Comparison of ENCODE assay signal across 8 mouse cellular contexts in the genomic region with DNA sequence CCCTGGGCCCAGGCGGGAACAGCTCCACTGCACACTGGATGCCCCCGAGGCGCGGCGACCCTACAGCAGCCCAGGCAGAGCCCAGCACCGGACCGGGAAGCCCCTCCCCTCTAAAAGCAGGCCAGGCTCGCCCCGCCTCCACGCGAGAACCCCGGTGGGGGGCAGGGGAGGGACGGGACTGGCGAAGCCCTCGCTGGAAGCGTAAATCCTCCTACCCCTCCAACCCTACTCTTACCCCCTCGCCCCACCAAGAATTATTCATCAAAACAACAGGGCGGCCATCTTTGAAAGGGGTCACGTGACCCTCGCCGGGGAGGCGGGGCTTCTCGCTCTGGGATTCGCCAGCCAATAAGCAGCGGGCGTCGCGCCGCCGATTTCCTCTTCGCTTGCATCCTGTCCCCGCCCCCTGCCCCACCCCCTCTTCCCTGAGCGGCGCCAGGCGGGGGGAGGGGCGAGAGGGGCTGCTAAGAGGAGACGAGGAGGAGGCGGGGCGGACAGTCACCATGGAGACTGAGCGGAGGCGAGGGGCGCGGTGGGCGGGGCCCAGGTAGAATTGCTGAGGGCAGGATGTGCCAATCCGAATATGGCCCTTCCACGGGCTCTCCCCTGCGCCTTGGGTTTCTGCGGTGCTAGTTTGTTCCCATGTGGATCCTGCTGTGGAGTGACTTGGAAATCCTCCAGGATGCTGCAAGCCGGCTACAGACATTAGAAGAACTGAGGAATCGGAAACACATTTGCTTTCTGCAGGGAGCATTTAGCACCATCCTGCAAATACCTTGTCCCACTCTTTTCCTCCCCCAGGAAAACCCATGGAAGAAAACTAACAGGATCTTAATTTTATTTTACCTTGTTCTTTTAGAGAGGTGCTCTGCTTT. TPM values are rescaled to one million over a fixed set of nuclear protein-coding genes. Genes with fewer than 3 reads are reported as not detected.
DNase-seq lines count a peak whose midpoint lies in the region; ATAC-seq and TF ChIP-seq lines count a peak whose summit lies in the region.

Gene Ube4b, minus strand, starts transcription at position 425 of the 875 bp plus-strand sequence.

- H3K4me3 ChIP-seq in cortical plate, adult 2 months (ENCODE audit: insufficient read depth, low read length) = peak within 1 kb of the TSS; percentile 74

- peaks cover 5% of the 10 kb centered on the region for H3K4me1 ChIP-seq in cortical plate, adult 2 months (ENCODE audit: control insufficient read depth, insufficient read depth, low read length)

- no peak for TF ChIP-seq CTCF in cortical plate, adult 2 months (IDR thresholded peaks at IDR 0.05; ENCODE audit: extremely low read depth, insufficient read depth, low read length)

- TF ChIP-seq POLR2A in cortical plate, adult 2 months (IDR thresholded peaks at IDR 0.05; ENCODE audit: extremely low read depth, insufficient read depth, low read length) = peak; percentile 70

- DNase-seq in gastrocnemius, postnatal 10 days = peak; percentile 98
- peak; percentile 99 for DNase-seq in induced T-regulatory cell, adult 2 months (ENCODE audit: low read depth)
- DNase-seq in left cerebral cortex, adult 9 months (ENCODE audit: low spot score in 2 of 2) = peak; percentile 95 to 97
- DNase-seq in right cerebral cortex, postnatal 14 days = peak; percentile 99
- peak; percentile 90 to 94 for DNase-seq in urinary bladder, postnatal 36 days (ENCODE audit: low spot score in 2 of 2)

- peak within 1 kb of the TSS; percentile 97 for H3K27ac ChIP-seq in cortical plate, adult 2 months (ENCODE audit: insufficient read depth, low read length)

- peak; percentile 80 for ATAC-seq in activated CD4-positive, CD25-positive, alpha-beta regulatory T cell, adult 4 months
- ATAC-seq in megakaryocyte progenitor cell, adult 5-6 weeks (replicated peaks; ENCODE audit: poor library complexity) = peak; percentile 90

RNA-seq across cellular contexts. Expression of gene Ube4b, which starts in this region (rescaled TPM):
- 10 to 100 TPM; 15.4 to 21.1 TPM for polyA plus RNA-seq in activated CD4-positive, CD25-positive, alpha-beta regulatory T cell, adult 4 months (2017; shearing (Covaris generic))
- 99.9 and 105 TPM in 2 replicates for polyA plus RNA-seq in cortical plate, adult 2 months (2012; rRNA removed)
- 10 to 100 TPM; 45.4 to 49.7 TPM for total RNA-seq in gastrocnemius, postnatal 10 days (2021)
- 42.0 and 43.2 TPM in 2 replicates for total RNA-seq in megakaryocyte progenitor cell, adult 5-6 weeks (2015)
- 35.1 and 42.1 TPM in 2 replicates for total RNA-seq in megakaryocyte progenitor cell, adult 5-6 weeks (2017)

Comparison
In these comparisons a context has a peak if more than half of its experiments do, and no peak if none do; other contexts are left out.
1. Peak in every context shown above with its lines: DNase-seq, ATAC-seq, H3K4me3 ChIP-seq and H3K27ac ChIP-seq.